Mouse (Mus musculus) liver, adult 2 months (tissue): ENCODE results near the gene Esrp2. TPM values are rescaled to one million over a fixed set of nuclear protein-coding genes. Genes with fewer than 3 reads are reported as not detected.
A peak's percentile ranks its signal among the peaks of the same experiment; 100 is the strongest.

Experiments used
- DNase-seq: peaks from one replicate; pipeline ENCODE4 v3.0.0-alpha.2; 2011; ENCODE audit warnings: low read depth, low spot score; ENCODE audit errors: extremely low read depth
- H3K27ac ChIP-seq: fragments of 200-500 bp; replicated peaks from 2 replicates; pipeline ENCODE4 v1.5.1; 2012; ENCODE audit warnings: low read depth, mild to moderate bottlenecking, control low read depth, inconsistent platforms, low read length; ENCODE audit not compliant: insufficient read depth
- H3K27me3 ChIP-seq: fragments of 200-500 bp; 2 replicates; pipeline ENCODE4 v1.6.1; 2012; ENCODE audit warnings: mild to moderate bottlenecking, moderate library complexity, low read length, inconsistent platforms; ENCODE audit not compliant: control insufficient read depth, insufficient read depth
- H3K36me3 ChIP-seq: fragments of 200-500 bp; 2 replicates; pipeline ENCODE4 v1.6.1; 2012; ENCODE audit warnings: low read length, inconsistent platforms; ENCODE audit not compliant: control insufficient read depth, insufficient read depth
- H3K4me1 ChIP-seq: fragments of 200-500 bp; 2 replicates; pipeline ENCODE4 v1.6.1; 2011; ENCODE audit warnings: low read length; ENCODE audit not compliant: control insufficient read depth, insufficient read depth
- H3K4me3 ChIP-seq: fragments of 200-500 bp; 2 replicates; pipeline ENCODE4 v1.5.1; 2011; ENCODE audit warnings: low read depth, mild to moderate bottlenecking, control low read depth, low read length, moderate library complexity; ENCODE audit not compliant: insufficient read depth
- H3K79me2 ChIP-seq: fragments of 200-500 bp; 2 replicates; pipeline ENCODE4 v1.6.1; 2012; ENCODE audit warnings: inconsistent platforms, mild to moderate bottlenecking, low read length, moderate library complexity; ENCODE audit not compliant: control insufficient read depth, insufficient read depth
- H3K9ac ChIP-seq: fragments of 200-500 bp; 2 replicates; pipeline ENCODE4 v1.6.1; 2012; ENCODE audit warnings: low read depth, mild to moderate bottlenecking, control low read depth, inconsistent platforms, low read length
- CTCF ChIP-seq: fragments of 200-500 bp; IDR thresholded peaks from 2 replicates; pipeline ENCODE4 v1.5.1; 2011; ENCODE audit warnings: low read depth, low read length, control low read depth
- POLR2A ChIP-seq: fragments of 200-500 bp; IDR thresholded peaks from 2 replicates; pipeline ENCODE4 v1.6.1; 2011; ENCODE audit warnings: low read length, control low read depth; ENCODE audit not compliant: insufficient read depth; ENCODE audit errors: extremely low read depth
- WGBS: fragments of 180-500 bp; shearing (Covaris S2); methylation state at CpG from one replicate; pipeline ENCODE4 v1.1.7; 2018; 5-methylcytosine and 5-hydroxymethylcytosine counted together
- polyA plus RNA-seq: library from polyadenylated mRNA; depleted of rRNA; stranded (reverse); fragments of >200 nt; gene quantifications from 2 replicates; pipeline ENCODE4 v1.2.3, GENCODE M21; 2012
- total RNA-seq: library from RNA; depleted of rRNA; stranded (reverse); fragments of >200 nt; gene quantifications from 2 replicates; pipeline ENCODE4 v1.2.3, GENCODE M21; 2014

Esrp2 gene
- total and polyA plus RNA-seq, 2 experiments = 43.6 to 86.2 TPM

- Histone ChIP-seq H3K9ac (no peak overlapping the region), H3K36me3 (peaks cover 29% of the 10 kb centered on the region), H3K79me2 (peaks cover 6% of the 10 kb centered on the region; the same call in 1 of the 2 replicates), H3K4me1 (no peaks in the 10 kb centered on the region), H3K27ac (no peak overlapping the region), H3K4me3 (no peak overlapping the region), H3K27me3 (no peaks in the 10 kb centered on the region)
- WGBS = 100% methylated on average over 1 of the region's 1 CpGs
- DNase-seq = no peak
- TF ChIP-seq CTCF = no peak
- no peak for TF ChIP-seq POLR2A
Observed at GRCm38 (mm10) chr8:106112514-106112913, 24.3 kb downstream of the Esrp2 start.

GRCm38 (mm10) chr8:106112041-106112440 lies 24.7 kb downstream of the Esrp2 start:
- Histone ChIP-seq H3K27ac (no peak overlapping the region), H3K27me3 (no peaks in the 10 kb centered on the region), H3K79me2 (peaks cover 6% of the 10 kb centered on the region; the same call in 1 of the 2 replicates), H3K9ac (no peak overlapping the region), H3K4me1 (no peaks in the 10 kb centered on the region), H3K36me3 (peaks cover 29% of the 10 kb centered on the region), H3K4me3 (no peak overlapping the region)
- TF ChIP-seq POLR2A (no peak), CTCF (no peak)
- no peak for DNase-seq
- WGBS = 93% methylated on average over 2 of the region's 2 CpGs

- Histone ChIP-seq H3K4me1 (peaks cover 3% of the 10 kb centered on the region), H3K9ac (no peak overlapping the region), H3K27me3 (no peaks in the 10 kb centered on the region), H3K36me3 (peaks cover 33% of the 10 kb centered on the region), H3K27ac (no peak overlapping the region), H3K4me3 (no peak overlapping the region), H3K79me2 (peaks cover 6% of the 10 kb centered on the region; the same call in 1 of the 2 replicates)
- no peak for DNase-seq
- over 99% methylated on average over 3 of the region's 3 CpGs for WGBS
- no peak for TF ChIP-seq POLR2A
Observed at GRCm38 (mm10) chr8:106108729-106109128, 28.0 kb downstream of the Esrp2 start.

GRCm38 (mm10) chr8:106108080-106108479 lies 28.7 kb downstream of the Esrp2 start:
- Histone ChIP-seq H3K4me1 (peaks cover 3% of the 10 kb centered on the region), H3K4me3 (no peak overlapping the region), H3K27ac (no peak overlapping the region), H3K79me2 (peaks cover 6% of the 10 kb centered on the region; the same call in 1 of the 2 replicates), H3K36me3 (peaks cover 33% of the 10 kb centered on the region), H3K27me3 (no peaks in the 10 kb centered on the region), H3K9ac (no peak overlapping the region)
- WGBS = 97% methylated on average over 4 of the region's 4 CpGs
- TF ChIP-seq POLR2A (no peak), CTCF (no peak)
- no peak for DNase-seq

- H3K27me3 ChIP-seq = no peaks in the 10 kb centered on the region
- TF ChIP-seq CTCF (no peak), POLR2A (no peak)
- peaks cover 4% of the 10 kb centered on the region; the same call in 1 of the 2 replicates for H3K79me2 ChIP-seq
- H3K27ac ChIP-seq = no peak overlapping the region; the same call in 1 of the 2 replicates
- H3K9ac ChIP-seq = no peak overlapping the region
- peaks cover 38% of the 10 kb centered on the region for H3K36me3 ChIP-seq
- H3K4me3 ChIP-seq = no peak overlapping the region
- H3K4me1 ChIP-seq = peaks cover 3% of the 10 kb centered on the region
- 10% methylated on average over 1 of the region's 1 CpGs for WGBS
- DNase-seq = peak; percentile 64
Observed at GRCm38 (mm10) chr8:106106193-106106592, 30.6 kb downstream of the Esrp2 start.

GRCm38 (mm10) chr8:106103888-106104287 lies 32.9 kb downstream of the Esrp2 start:
- no peak for DNase-seq
- Histone ChIP-seq H3K36me3 (peaks cover 35% of the 10 kb centered on the region), H3K4me1 (peaks cover 3% of the 10 kb centered on the region), H3K79me2 (peaks cover 4% of the 10 kb centered on the region; the same call in 1 of the 2 replicates), H3K9ac (no peak overlapping the region), H3K27ac (no peak overlapping the region), H3K27me3 (no peaks in the 10 kb centered on the region), H3K4me3 (no peak overlapping the region)
- WGBS = 87% methylated on average over 2 of the region's 2 CpGs
- TF ChIP-seq POLR2A = no peak
- no peak for TF ChIP-seq CTCF
